Mouse (Mus musculus) C2C12 (cell line): Measurements from ENCODE around the gene Hmgcl. TPM values are rescaled to one million over a fixed set of nuclear protein-coding genes. Genes with fewer than 3 reads are reported as not detected.

Experiments
- H3K27me3 ChIP-seq: one replicate; pipeline ENCODE4 v1.6.1; 2011; ENCODE audit not compliant: control insufficient read depth, insufficient read depth, insufficient read length
- H3K36me3 ChIP-seq: one replicate; pipeline ENCODE4 v1.6.1; 2011; ENCODE audit not compliant: control insufficient read depth, insufficient read depth
- H3K4me3 ChIP-seq: one replicate; pipeline ENCODE4 v1.5.1; 2011; ENCODE audit warnings: mild to moderate bottlenecking, control low read depth; ENCODE audit not compliant: poor library complexity, insufficient read depth, severe bottlenecking
- H3K79me2 ChIP-seq: one replicate; pipeline ENCODE4 v1.6.1; 2011; ENCODE audit not compliant: control insufficient read depth, insufficient read depth
- H3K79me3 ChIP-seq: one replicate; pipeline ENCODE4 v1.6.1; 2011; ENCODE audit warnings: low read depth, control low read depth
- H3ac ChIP-seq: one replicate; pipeline ENCODE3; 2011; ENCODE audit warnings: low read depth; ENCODE audit not compliant: control insufficient read depth, insufficient read length
- CEBPB ChIP-seq: IDR thresholded peaks from one replicate; pipeline ENCODE4 v1.6.1; 2011; ENCODE audit warnings: low read depth, mild to moderate bottlenecking, control low read depth, moderate library complexity
- CTCF ChIP-seq: IDR thresholded peaks from one replicate; pipeline ENCODE4 v1.5.1; 2011; ENCODE audit not compliant: control insufficient read depth, insufficient read depth, insufficient read length
- FOSL1 ChIP-seq: IDR thresholded peaks from one replicate; pipeline ENCODE4 v1.8.0; 2011; ENCODE audit warnings: mild to moderate bottlenecking, low read length; ENCODE audit not compliant: poor library complexity, insufficient read depth, severe bottlenecking
- MAX ChIP-seq: IDR thresholded peaks from one replicate; pipeline ENCODE4 v1.6.1; 2011; ENCODE audit warnings: mild to moderate bottlenecking, control low read depth
- MYOD1 ChIP-seq: IDR thresholded peaks from one replicate; pipeline ENCODE4 v1.6.1; 2011; ENCODE audit warnings: low read depth; ENCODE audit not compliant: control insufficient read depth, insufficient read length
- MYOG ChIP-seq: IDR thresholded peaks from one replicate; pipeline ENCODE4 v1.6.1; 2011; ENCODE audit not compliant: control insufficient read depth, insufficient read length; ENCODE audit errors: extremely low read depth
- USF1 ChIP-seq: IDR thresholded peaks from one replicate; pipeline ENCODE4 v1.6.1; 2011; ENCODE audit warnings: low read depth, mild to moderate bottlenecking, control low read depth, moderate library complexity
- polyA plus RNA-seq: library from polyadenylated mRNA; unstranded; fragments of >200 nt; fragmentation: generic; extraction: Trizol; gene quantifications from one replicate; pipeline ENCODE4 v1.2.1, GENCODE M21; 2012; ENCODE audit warnings: missing spikeins

Hmgcl gene
- polyA plus RNA-seq, 1 experiment, result 24.3 TPM

- Histone ChIP-seq H3K27me3 (no peaks in the 10 kb centered on the region), H3K36me3 (peaks cover 21% of the 10 kb centered on the region), H3ac (no peak overlapping the region), H3K79me2 (peaks cover 20% of the 10 kb centered on the region), H3K4me3 (peak overlapping the region; percentile 76), H3K79me3 (peaks cover 13% of the 10 kb centered on the region)
- TF ChIP-seq FOSL1, result no peak
- no peak for TF ChIP-seq USF1
- TF ChIP-seq MAX, result no peak
- TF ChIP-seq CTCF, result no peak
- TF ChIP-seq MYOG, result no peak
- TF ChIP-seq MYOD1, result no peak
- TF ChIP-seq CEBPB, result no peak
These were observed 39.5 kb downstream of the Hmgcl start for GRCm38 (mm10) chr4:135985769-135986168.

- no peaks in the 10 kb centered on the region for H3K27me3 ChIP-seq
- H3K4me3 ChIP-seq, result peak overlapping the region; percentile 76
- peaks cover 13% of the 10 kb centered on the region for H3K79me3 ChIP-seq
- H3K36me3 ChIP-seq, result peaks cover 21% of the 10 kb centered on the region
- H3K79me2 ChIP-seq, result peaks cover 20% of the 10 kb centered on the region
- peak overlapping the region; percentile 94 for H3ac ChIP-seq
- TF ChIP-seq CEBPB (no peak), MYOG (no peak), MAX (no peak), MYOD1 (no peak), FOSL1 (no peak), USF1 (no peak), CTCF (no peak)
These were observed 40.2 kb downstream of the Hmgcl start for GRCm38 (mm10) chr4:135986301-135986942.

- peaks cover 20% of the 10 kb centered on the region for H3K79me2 ChIP-seq
These were observed 40.9 kb downstream of the Hmgcl start, which contains the start of gene Pithd1 for GRCm38 (mm10) chr4:135986943-135987710. TSS of gene Pithd1 (minus strand) at chr4:135987264.

GRCm38 (mm10) chr4:135987714-135988113, 41.5 kb downstream of the Hmgcl start:
- TF ChIP-seq CEBPB, result no peak
- no peak for TF ChIP-seq USF1
- TF ChIP-seq MYOG, result no peak
- no peak for TF ChIP-seq MAX
- TF ChIP-seq MYOD1, result no peak
- no peak for TF ChIP-seq CTCF
- TF ChIP-seq FOSL1, result no peak
- no peaks in the 10 kb centered on the region for H3K27me3 ChIP-seq
- peak overlapping the region; percentile 24 for H3ac ChIP-seq
- H3K79me3 ChIP-seq, result peaks cover 13% of the 10 kb centered on the region
- peaks cover 21% of the 10 kb centered on the region for H3K36me3 ChIP-seq
- no peak overlapping the region for H3K4me3 ChIP-seq
- peaks cover 20% of the 10 kb centered on the region for H3K79me2 ChIP-seq

More at GRCm38 (mm10) chr4:135986943-135987710, 40.9 kb downstream of the Hmgcl start, which contains the start of gene Pithd1:
- TF ChIP-seq CEBPB (no peak), MYOG (no peak), MYOD1 (no peak), FOSL1 (no peak), CTCF (no peak), USF1 (no peak), MAX (no peak)
- Histone ChIP-seq H3K4me3 (peak within 1 kb of the TSS; percentile 76), H3ac (peak within 1 kb of the TSS; percentile 94), H3K79me3 (peaks cover 13% of the 10 kb centered on the region), H3K36me3 (peaks cover 21% of the 10 kb centered on the region), H3K27me3 (no peaks in the 10 kb centered on the region)

GRCm38 (mm10) chr4:135993941-135994340, 47.7 kb downstream of the Hmgcl start:
- H3ac ChIP-seq, result no peak overlapping the region
- no peaks in the 10 kb centered on the region for H3K79me2 ChIP-seq
- H3K27me3 ChIP-seq, result no peaks in the 10 kb centered on the region
- no peak overlapping the region for H3K4me3 ChIP-seq
- TF ChIP-seq MAX (no peak), CEBPB (no peak), CTCF (no peak), USF1 (no peak), MYOD1 (no peak), FOSL1 (no peak), MYOG (no peak)
- no peaks in the 10 kb centered on the region for H3K79me3 ChIP-seq
- no peaks in the 10 kb centered on the region for H3K36me3 ChIP-seq

- H3K27me3 ChIP-seq, result no peaks in the 10 kb centered on the region
- TF ChIP-seq FOSL1 (no peak), MYOD1 (no peak), CTCF (no peak), USF1 (no peak), MYOG (no peak), MAX (no peak), CEBPB (no peak)
- no peak overlapping the region for H3ac ChIP-seq
- no peak overlapping the region for H3K4me3 ChIP-seq
- H3K79me3 ChIP-seq, result no peaks in the 10 kb centered on the region
- H3K79me2 ChIP-seq, result no peaks in the 10 kb centered on the region
- H3K36me3 ChIP-seq, result no peaks in the 10 kb centered on the region
These were observed 48.9 kb downstream of the Hmgcl start for GRCm38 (mm10) chr4:135995118-135995517.
